21 mouse cellular contexts compared by ENCODE assay signal in the genomic region with DNA sequence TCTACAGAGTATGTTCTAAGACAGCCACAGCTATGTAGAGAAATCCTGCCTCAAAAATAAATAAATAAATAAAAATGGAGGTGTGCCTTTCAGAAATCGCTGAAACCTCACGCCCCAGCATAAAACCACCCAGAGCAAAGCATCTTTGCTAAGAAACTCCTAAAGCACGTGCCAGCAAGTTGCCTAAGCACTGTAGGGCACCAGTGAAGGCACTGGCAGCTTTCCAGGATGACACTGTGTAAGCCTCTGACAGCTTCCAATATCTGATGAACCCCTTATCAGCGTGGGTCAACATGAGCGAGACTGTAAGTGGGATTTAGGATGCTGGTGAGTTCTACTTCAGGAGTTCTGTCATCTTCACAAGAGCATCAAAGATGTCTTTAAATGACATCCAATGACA. TPM values are rescaled to one million over a fixed set of nuclear protein-coding genes. Genes with fewer than 3 reads are reported as not detected.
DNase-seq lines count a peak whose midpoint lies in the region; ATAC-seq lines count a peak whose summit lies in the region.
"Had no signal": no experiment of that assay in that cellular context is flagged by ENCODE, and none has a peak within 500 bp of the region (broad histone marks: within the 10 kb centered on the region; RNA-seq: fewer than 3 reads in every experiment).

No protein-coding gene starts in this region.

- peaks cover 95% of the 10 kb centered on the region for H3K36me3 ChIP-seq in heart, embryonic 10.5 days
- peaks cover 7% of the 10 kb centered on the region; the same call in 1 of the 2 replicates for H3K36me3 ChIP-seq in midbrain, embryonic 11.5 days (ENCODE audit: control insufficient read depth, insufficient read depth, low read length)
- H3K36me3 ChIP-seq in midbrain, embryonic 16.5 days (ENCODE audit: control insufficient read depth, insufficient read depth, low read length), result peaks cover 53% of the 10 kb centered on the region

- H3K9me3 ChIP-seq in heart, embryonic 10.5 days, result no peaks in the 10 kb centered on the region
- no peaks in the 10 kb centered on the region for H3K9me3 ChIP-seq in midbrain, embryonic 11.5 days (ENCODE audit: control insufficient read depth, low read length)
- no peaks in the 10 kb centered on the region for H3K9me3 ChIP-seq in midbrain, embryonic 16.5 days (replicated peaks; ENCODE audit: control insufficient read depth, low read length, poor library complexity, severe bottlenecking)
- H3K9me3 ChIP-seq: embryonic facial prominence, embryonic 12.5 days; G1E; hindbrain, embryonic 13.5 days had no signal

- 68% methylated on average over 5 of the region's 5 CpGs for WGBS in heart, embryonic 10.5 days
- 93% methylated on average over 5 of the region's 5 CpGs for WGBS in midbrain, embryonic 11.5 days
- WGBS in midbrain, embryonic 16.5 days, result 84% methylated on average over 5 of the region's 5 CpGs

- H3K27me3 ChIP-seq in heart, embryonic 10.5 days (ENCODE audit: insufficient read depth, poor library complexity, severe bottlenecking), result no peaks in the 10 kb centered on the region
- no peaks in the 10 kb centered on the region for H3K27me3 ChIP-seq in midbrain, embryonic 11.5 days (ENCODE audit: control insufficient read depth, insufficient read depth, low read length)
- no peaks in the 10 kb centered on the region for H3K27me3 ChIP-seq in midbrain, embryonic 16.5 days (ENCODE audit: control insufficient read depth, insufficient read depth, low read depth, low read length)
- H3K27me3 ChIP-seq: embryonic facial prominence, embryonic 12.5 days; hindbrain, embryonic 13.5 days had no signal

- 0 out of 2 replicates have a peak overlapping the region, but pooled peaks have one; percentile 53 for H3K27ac ChIP-seq in heart, embryonic 10.5 days
- no peak overlapping the region for H3K27ac ChIP-seq in midbrain, embryonic 11.5 days (ENCODE audit: low read depth, low read length)
- H3K27ac ChIP-seq in midbrain, embryonic 16.5 days (ENCODE audit: low read length), result no peak overlapping the region
- H3K27ac ChIP-seq: embryonic facial prominence, embryonic 12.5 days; hindbrain, embryonic 13.5 days; hindbrain, postnatal 0 days had no signal

- H3K4me2 ChIP-seq in midbrain, embryonic 11.5 days, result no peak overlapping the region
- H3K4me2 ChIP-seq in midbrain, embryonic 16.5 days (ENCODE audit: low read length), result no peak overlapping the region
- H3K4me2 ChIP-seq: embryonic facial prominence, embryonic 12.5 days; hindbrain, embryonic 13.5 days had no signal

- no peak overlapping the region for H3K9ac ChIP-seq in midbrain, embryonic 11.5 days (ENCODE audit: low read length)
- no peak overlapping the region for H3K9ac ChIP-seq in midbrain, embryonic 16.5 days (ENCODE audit: low read depth, low read length)
- H3K9ac ChIP-seq: embryonic facial prominence, embryonic 12.5 days; hindbrain, embryonic 13.5 days had no signal

- ATAC-seq in midbrain, embryonic 11.5 days (ENCODE audit: low FRiP score), result no peak
- no peak for ATAC-seq in midbrain, embryonic 16.5 days
- ATAC-seq: CD4-positive, CD25-positive, alpha-beta regulatory T cell, adult 4 months; forebrain, embryonic 16.5 days; hindbrain, postnatal 0 days had no signal

- no peak for DNase-seq in heart, embryonic 10.5 days (ENCODE audit: low spot score)
- DNase-seq in heart, adult 18-20 months, result no peak
- peak; percentile 70 for DNase-seq in midbrain, embryonic 11.5 days (ENCODE audit: low spot score, missing footprints)
- peak; percentile 21 for DNase-seq in adipocyte (ENCODE audit: low spot score)
- DNase-seq in frontal cortex, postnatal 25 days (ENCODE audit: low spot score in 2 of 2), result no peak
- DNase-seq in thymus, postnatal 4 days, result no peak
- DNase-seq: B cell, adult 2 months; cerebellum, adult 11-12 months; cerebellum, adult 9-10 months; cerebellum, postnatal 25 days; gastrocnemius, postnatal 14 days; heart, postnatal 10 days; kidney, adult 11 months had no signal

- peaks cover 52% of the 10 kb centered on the region for H3K4me1 ChIP-seq in heart, embryonic 10.5 days
- no peaks in the 10 kb centered on the region for H3K4me1 ChIP-seq in midbrain, embryonic 11.5 days (ENCODE audit: control insufficient read depth, insufficient read depth, low read length)
- no peaks in the 10 kb centered on the region for H3K4me1 ChIP-seq in midbrain, embryonic 16.5 days (ENCODE audit: control insufficient read depth, insufficient read depth, low read length)
- H3K4me1 ChIP-seq: embryonic facial prominence, embryonic 12.5 days; hindbrain, embryonic 13.5 days had no signal

- no peak overlapping the region for H3K4me3 ChIP-seq in heart, embryonic 10.5 days
- no peak overlapping the region for H3K4me3 ChIP-seq in midbrain, embryonic 11.5 days (ENCODE audit: low read depth, low read length)
- H3K4me3 ChIP-seq in midbrain, embryonic 16.5 days (ENCODE audit: low read depth, low read length), result no peak overlapping the region
- H3K4me3 ChIP-seq: embryonic facial prominence, embryonic 12.5 days; hindbrain, embryonic 13.5 days had no signal

RNA-seq across cellular contexts. Expression of a gene that starts 26.1 kb away (rescaled TPM):
- polyA plus RNA-seq in heart, embryonic 10.5 days (2016; fragmentation: Nextera tagmentation; extraction: Ambion mirVana), result 33.4 and 38.8 TPM in 2 replicates
- 10 to 100 TPM; 23.2 to 28.2 TPM for total RNA-seq in heart, adult 18-20 months (2021)
- polyA plus RNA-seq in midbrain, embryonic 11.5 days (2014; fragmentation: Nextera tagmentation; extraction: Ambion mirVana), result 65.5 and 65.7 TPM in 2 replicates
- 49.0 and 50.4 TPM in 2 replicates for polyA plus RNA-seq in midbrain, embryonic 16.5 days (2015; fragmentation: Nextera tagmentation; extraction: Ambion mirVana)

RNA-seq across cellular contexts. Expression of a gene that starts 28.1 kb away (rescaled TPM):
- 56.7 and 78.7 TPM in 2 replicates for polyA plus RNA-seq in heart, embryonic 10.5 days (2016; fragmentation: Nextera tagmentation; extraction: Ambion mirVana)
- total RNA-seq in heart, adult 18-20 months (2021), result under 1 TPM; 0.20 to 0.33 TPM
- polyA plus RNA-seq in midbrain, embryonic 11.5 days (2014; fragmentation: Nextera tagmentation; extraction: Ambion mirVana), result 52.8 and 58.9 TPM in 2 replicates
- polyA plus RNA-seq in midbrain, embryonic 16.5 days (2015; fragmentation: Nextera tagmentation; extraction: Ambion mirVana), result 83.8 and 86.5 TPM in 2 replicates
- total RNA-seq: hematopoietic stem cell, adult 5-6 weeks had no signal
- polyA plus RNA-seq: G1E had no signal

RNA-seq across cellular contexts. Expression of a gene that starts 39.4 kb away (rescaled TPM):
- 13.2 and 15.3 TPM in 2 replicates for polyA plus RNA-seq in heart, embryonic 10.5 days (2016; fragmentation: Nextera tagmentation; extraction: Ambion mirVana)
- total RNA-seq in heart, adult 18-20 months (2021), result 10 to 100 TPM; 16.6 to 19.8 TPM
- polyA plus RNA-seq in midbrain, embryonic 11.5 days (2014; fragmentation: Nextera tagmentation; extraction: Ambion mirVana), result 19.5 and 20.1 TPM in 2 replicates
- polyA plus RNA-seq in midbrain, embryonic 16.5 days (2015; fragmentation: Nextera tagmentation; extraction: Ambion mirVana), result 32.7 and 34.8 TPM in 2 replicates

Comparison
In these comparisons a context has a peak if more than half of its experiments do, and no peak if none do; other contexts are left out.
1. DNase-seq: peak in midbrain, embryonic 11.5 days (single experiment) and adipocyte (single experiment); none in heart, embryonic 10.5 days (single experiment), heart, adult 18-20 months (0 of 2), frontal cortex, postnatal 25 days (0 of 2) and thymus, postnatal 4 days (single experiment).